Mouse (Mus musculus): Measurements from ENCODE around the gene Epb41.

The Epb41 gene

DNA sequence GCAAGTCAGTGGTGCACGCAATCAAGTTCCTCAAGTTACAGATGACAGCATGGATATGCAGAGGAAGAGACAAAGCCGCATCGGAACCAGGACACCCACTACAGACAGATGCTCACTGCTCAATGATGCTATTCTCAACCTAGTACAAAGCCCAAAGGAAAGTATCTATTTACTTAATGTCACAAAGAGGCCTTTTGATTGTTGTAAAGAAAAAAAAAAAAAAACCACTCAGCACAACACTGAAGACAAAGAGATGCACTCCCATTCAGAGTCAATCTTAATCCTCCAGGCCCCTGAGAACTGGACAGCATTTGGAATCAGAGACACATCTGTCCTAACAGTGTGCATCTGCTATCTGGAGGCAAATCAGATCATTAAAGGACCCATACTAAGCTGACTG is 63.5 kb downstream of the Epb41 start:
- no peak for DNase-seq (ENCODE audit: low read depth, low spot score)

DNA sequence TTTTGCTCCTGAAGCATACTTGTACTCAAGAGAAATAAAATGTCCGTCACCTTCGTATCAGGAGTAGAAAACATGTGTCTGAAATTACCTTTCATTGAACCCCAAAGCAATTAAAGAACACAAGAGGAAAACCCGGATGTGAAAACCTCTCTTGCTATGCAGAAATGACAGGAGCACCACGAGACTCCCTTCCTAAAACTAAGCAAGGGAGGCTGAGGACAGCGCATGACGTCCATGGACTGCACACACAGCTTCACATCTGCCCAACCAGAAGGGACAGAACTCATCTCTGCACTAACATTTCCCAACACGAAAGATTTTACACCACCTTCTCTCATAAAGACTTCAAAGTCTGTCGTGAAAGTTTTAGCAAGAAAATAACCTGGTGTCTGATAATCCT is 64.7 kb downstream of the Epb41 start:
- no peak for DNase-seq (ENCODE audit: low read depth, low spot score)

DNA sequence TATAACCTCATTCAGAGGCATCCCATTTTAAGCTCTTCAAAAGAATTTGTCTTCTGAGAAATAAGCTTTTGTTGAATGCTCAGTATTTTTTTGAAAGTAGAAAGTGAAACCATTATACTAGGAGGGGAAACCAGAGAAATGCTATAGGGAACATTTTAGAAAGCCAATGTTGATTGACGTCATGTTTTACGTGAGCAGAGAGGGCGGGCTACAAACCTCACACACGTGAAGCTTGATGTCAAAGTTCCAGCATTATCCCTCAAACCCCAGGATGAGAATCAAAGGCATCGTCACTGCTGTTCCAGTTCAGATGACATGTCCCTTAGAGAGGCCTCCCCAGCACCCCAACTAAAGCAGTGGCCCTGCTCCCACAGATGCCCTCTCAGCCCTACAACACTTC is 66.9 kb downstream of the Epb41 start:
- DNase-seq (ENCODE audit: low read depth, low spot score): no peak

DNA sequence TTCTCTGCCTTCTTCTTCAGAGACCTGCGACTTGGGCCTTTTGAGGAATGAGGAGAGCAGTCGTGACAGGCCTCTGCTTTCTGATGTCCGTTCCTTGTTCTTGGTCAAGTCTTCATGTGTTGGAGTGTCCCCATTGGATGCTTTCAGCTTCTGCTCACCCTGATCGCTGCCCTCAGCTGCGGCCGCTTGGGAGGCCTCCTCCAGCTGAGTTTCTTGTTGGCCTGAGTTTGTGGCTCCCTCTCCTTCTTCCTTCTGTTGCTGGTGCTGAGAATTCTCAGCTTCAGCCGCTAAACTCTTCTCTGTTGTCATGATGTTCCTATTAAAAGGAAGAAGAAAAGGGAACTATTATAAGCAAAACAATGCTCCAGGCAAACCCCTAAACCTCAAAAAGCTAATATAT is 68.0 kb downstream of the Epb41 start:
- no peak for DNase-seq (ENCODE audit: low read depth, low spot score)

DNA sequence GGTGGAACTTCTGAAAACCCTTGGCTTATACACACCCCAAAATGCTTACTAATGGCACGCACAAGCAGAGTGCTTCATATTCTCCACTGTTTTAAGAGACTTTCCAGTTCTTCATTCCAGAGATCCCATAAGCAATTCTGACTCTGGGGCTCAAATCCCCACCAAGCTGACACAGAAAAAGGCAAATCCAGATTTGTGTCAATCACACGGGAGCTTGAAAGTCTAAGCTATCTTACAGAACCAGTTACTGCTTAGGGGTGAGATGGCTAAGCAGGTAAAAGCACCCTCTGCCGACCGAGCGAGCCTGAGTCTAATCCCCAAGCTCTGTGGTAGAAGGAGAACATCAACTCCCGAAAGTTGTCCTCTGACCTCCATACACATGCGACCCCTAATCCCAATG is 76.5 kb downstream of the Epb41 start:
- DNase-seq (ENCODE audit: low read depth, low spot score): no peak

DNA sequence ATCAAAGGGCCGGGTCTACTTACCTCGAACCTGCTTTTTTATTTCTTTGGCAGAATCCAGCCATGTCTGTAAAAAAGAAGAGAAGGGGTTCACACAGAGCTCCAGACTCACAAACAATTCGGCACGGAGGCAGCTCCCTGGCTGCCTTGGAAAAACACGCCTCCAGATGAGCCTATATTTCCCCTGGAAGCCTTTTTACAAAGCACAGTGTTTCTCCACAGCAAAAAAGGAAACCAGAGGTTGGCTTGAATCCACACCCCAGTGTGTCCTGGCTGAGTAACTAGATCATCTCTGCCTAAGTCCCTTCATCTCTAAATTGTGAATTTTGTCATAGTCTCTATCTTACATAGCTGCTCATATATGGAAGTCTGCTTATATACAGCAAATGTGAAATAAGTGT is 77.6 kb downstream of the Epb41 start:
- DNase-seq (ENCODE audit: low read depth, low spot score): no peak

DNA sequence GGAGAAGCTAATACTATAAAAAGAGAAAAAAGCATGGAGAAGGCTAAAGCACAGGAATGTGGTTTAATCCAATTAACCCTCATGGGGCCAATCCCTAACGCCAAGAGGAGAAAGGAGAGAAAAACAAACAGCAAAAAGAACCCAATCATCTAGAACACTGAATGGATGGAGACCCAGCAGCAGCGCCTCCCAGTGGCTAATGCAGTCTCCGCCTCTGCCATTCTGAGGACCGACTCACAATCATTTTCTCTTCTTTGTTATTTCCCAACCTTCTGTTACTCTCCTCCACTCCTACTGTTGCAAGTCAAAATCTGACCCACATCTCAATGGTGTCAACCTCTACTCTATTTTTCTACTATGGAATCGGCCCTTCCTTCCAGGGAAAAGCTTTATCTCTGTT is 78.1 kb downstream of the Epb41 start:
- no peak for DNase-seq (ENCODE audit: low read depth, low spot score)

DNA sequence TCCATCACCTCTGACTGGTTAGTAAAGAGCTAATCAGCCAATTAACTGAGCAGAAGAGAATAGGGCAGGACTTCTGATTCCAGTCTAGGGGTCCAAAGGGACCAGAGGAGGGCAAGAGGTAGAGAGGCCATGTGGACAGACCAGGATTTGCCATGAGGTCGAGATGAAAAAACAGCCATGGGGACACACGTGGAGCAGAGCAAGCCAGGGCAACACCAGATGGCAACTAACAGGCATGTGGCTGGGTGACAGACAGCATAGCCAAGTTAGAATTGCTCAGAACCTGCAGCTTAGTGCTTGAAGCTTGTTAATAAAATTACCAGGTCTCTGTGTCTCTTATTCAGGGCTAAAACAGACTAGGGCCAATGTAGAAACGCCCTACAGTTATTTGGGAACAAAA is 81.3 kb downstream of the Epb41 start:
- DNase-seq (ENCODE audit: low read depth, low spot score): no peak

DNA sequence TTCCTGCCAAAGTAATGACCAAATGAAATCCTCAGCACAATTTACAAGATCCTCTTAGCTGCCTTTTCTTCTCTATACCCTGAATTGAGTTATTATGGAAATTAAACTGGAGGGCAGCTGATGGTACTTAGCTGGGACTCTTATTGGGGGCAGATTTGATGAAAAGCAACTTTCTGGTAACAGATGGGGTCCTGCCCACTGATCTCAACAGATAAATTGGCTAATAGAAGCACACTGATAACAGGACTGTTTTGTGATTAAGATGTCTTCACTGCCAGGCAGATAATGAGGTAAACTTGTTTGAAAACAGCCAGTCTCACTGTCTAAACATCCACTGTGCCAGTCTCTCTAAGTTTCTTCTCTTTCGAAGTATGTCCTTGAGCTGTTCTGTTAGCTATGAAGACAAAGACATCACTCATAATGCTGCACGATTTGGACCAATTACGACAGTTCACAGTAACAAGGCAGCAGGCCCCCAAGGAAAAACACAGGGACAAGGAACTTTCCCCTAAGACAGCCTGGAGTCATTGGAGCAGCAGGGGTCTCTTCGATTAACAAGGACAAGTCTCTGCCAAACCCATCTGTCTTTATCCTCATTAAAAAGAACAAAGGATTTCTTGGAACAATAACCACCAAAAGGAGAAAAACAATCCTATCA is 92.1 kb downstream of the Epb41 start:
- DNase-seq (ENCODE audit: low read depth, low spot score): no peak

DNA sequence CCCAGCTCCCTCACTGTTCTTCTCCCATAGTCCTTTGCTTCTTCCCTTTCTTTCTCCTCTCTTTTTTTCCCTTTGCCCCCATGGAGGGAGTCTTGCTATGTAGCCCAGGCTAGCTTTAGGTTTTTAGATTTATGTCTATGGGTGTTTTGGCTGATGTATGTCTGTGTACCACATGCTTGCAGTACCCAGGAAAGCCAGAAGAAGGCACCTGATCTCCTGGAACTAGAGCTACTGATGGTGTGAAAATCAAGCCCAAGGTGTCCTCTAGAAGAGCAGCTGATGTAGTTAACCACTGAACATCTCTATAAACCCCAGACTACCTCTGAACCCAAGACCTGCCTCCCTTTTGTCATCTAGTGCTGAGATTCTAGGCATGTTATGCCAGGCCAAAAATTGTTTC is 93.4 kb downstream of the Epb41 start:
- DNase-seq (ENCODE audit: low read depth, low spot score): peak; percentile 27

DNA sequence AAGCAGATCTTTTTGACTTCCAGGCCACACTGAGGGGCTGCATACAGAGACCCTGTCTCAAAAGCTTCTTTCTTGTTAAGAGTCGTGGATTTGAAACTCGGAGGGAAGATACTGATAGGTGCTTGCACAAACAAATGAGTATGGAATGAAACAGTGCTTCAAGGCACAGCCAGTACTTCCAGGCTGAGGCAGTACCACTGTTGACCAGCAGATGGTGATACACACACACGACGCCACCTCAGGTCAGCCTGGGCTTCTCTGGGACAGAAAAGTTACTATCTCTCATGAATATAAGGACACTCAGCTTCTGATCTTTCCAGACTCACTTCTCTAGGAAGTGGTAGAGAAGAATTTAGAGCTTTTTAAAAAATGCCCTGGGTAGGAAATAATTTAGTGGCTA is 97.9 kb downstream of the Epb41 start:
- peak; percentile 73 for DNase-seq (ENCODE audit: low read depth, low spot score)

DNA sequence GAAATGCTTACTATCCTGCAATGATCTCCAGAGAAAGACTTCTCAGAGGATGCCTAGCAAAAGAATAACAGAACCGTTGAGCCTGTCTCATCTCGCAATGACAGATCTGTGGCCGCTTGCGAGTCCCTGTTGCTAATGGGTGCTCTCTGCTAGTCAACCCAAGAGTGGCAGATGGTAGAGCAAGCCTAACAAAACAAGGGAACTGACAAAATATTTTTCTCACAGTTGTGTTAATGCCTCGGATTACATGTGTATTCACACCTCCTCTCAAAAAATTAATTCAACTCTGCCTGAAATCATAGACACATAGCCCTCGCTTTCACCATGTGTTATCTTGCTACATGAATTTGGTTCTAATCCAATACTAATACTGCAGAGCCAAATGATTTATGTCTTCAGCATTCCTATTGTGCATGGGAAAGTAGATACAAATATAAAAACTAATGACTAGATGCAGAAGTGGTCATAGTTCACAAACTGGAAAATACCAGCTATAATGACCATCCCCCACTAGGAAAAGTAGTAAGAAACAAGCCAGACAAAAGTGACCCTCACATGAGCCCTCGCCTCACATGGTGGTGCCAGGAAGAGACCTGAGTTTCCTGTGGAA is 104.8 kb downstream of the Epb41 start:
- DNase-seq (ENCODE audit: low read depth, low spot score): no peak

DNA sequence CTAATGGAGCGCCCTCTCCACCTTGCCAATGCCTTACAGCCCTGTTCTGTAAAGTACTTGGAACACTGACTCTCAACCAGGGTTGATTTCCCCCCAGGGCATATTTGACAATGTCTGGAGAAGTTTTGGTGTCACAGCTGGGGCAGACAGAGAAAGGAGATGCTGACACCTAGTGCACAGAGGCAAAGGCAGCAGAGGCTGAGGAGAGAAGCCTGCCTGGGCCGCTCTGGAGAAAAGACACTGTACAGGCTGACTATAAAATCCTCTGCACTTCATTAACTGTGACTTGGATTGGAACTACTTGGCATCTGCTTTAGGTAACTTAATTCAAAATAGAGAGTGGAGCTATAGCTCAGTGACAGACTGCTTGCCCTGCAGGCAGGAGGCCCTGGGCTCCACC is 106.2 kb downstream of the Epb41 start:
- DNase-seq (ENCODE audit: low read depth, low spot score): no peak

DNA sequence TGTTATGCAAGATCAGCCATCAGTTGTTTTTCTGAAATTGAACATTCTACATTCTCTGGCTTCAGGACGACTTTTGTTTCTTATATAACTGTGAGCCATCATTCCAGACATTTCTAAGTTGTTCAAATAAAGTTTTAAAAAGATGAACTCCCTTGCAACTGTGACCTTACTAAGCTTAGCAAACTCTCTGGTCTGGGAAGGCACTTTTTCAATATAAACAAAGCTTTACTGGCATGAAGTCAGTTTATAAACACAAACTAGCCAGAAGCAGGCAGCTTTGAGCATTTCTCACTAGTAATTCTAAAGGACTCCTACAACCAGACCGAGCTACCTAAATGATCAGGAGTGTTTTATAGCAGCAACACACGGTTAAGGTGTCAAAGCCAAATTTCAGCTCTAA is 118.0 kb downstream of the Epb41 start:
- no peak for DNase-seq (ENCODE audit: low read depth, low spot score)

DNA sequence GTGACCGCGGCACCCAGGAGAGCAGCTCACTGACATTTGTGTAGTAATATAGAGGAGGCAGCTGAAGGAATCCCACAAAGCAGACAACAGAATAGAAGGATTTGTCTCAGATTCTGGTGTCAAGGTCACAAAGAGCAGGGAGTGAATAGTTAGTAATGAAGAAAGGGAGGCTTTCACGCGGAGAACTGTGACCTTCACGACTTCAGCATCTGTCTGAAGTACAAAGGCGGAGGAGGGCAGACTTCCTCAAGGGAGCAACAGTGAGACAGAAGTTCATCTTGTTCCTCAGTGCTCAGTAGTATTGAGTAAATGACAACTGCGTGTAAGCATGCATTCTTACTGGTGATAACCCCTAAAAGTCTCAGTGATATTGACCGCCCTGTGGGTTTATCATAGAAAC is 124.5 kb downstream of the Epb41 start:
- DNase-seq (ENCODE audit: low read depth, low spot score): no peak

DNA sequence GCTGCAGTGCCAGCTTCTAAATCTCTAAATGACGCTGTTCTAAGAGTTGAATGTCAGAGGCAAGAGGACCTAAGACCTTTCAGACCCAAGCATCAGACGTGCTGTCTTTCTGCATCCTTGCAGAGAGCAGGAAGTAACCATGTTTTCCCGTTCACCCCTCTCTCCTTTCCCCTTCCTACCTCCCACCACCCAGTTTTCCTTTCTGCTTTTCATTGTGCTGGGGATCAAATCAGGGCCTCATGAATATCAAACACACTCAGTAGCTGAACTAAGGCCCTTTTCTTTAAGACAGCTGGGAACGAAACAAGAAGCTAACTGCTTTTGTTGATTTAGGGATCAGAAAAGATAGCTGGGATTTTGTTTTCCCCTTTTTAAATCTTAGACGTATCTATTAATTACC is 125.2 kb downstream of the Epb41 start:
- no peak for DNase-seq (ENCODE audit: low read depth, low spot score)

DNA sequence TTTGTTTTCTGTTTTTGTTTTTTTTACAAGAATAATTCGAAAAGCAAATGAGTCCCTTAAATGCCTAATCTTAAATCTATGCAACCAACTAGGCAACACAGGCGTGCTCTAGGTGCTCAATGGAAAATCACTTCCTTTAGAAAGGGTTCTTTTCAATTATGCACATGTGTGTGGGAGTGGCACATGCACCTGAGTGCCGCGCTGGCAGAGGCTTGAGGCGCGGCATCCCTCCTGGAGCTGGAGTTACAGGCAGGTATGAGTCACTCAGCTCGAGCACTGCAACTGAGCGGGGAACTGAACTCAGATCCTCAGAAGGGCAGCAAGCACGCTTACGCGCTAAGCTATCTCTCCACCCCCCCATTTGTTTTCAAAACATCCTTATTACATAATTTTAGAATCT is 127.3 kb downstream of the Epb41 start:
- DNase-seq (ENCODE audit: low read depth, low spot score): no peak

DNA sequence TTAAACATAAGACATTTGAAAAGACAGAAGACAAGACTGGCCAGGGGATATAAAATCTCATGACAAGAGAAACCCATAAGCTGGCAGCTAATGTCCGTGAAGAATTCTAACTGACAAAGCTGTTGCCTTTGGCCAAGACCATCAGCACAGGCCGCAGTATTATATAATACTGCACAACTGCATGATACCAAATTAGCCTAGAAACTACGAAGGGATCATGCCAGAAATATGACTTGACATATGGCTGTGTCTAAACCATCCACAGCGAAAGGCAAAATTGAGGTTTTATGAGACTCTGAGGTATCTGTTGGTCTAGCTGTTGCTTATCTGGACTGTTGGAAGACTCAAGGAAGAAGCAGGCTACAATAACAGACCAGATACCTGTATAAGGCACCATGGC is 134.3 kb downstream of the Epb41 start:
- DNase-seq (ENCODE audit: low read depth, low spot score): no peak

DNA sequence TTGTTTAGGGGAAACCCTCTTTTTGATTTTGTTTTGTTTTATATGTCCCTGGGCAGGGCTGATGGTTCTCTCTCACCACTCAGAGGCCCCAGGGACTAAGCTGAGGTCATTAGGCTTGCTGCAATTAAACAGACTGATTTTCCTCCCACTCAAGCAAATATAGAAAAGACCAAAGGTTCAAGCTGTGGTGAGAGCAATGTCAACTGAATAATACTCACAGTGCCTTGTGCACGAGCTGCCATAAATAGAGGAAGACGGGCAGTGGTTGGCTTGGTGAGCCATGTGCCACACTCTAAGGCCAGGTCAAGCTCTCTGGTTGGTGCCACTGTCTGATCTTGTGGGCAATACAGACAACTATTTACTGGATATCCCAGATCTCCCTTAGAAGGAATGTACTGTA is 135.7 kb downstream of the Epb41 start:
- no peak for DNase-seq (ENCODE audit: low read depth, low spot score)

DNA sequence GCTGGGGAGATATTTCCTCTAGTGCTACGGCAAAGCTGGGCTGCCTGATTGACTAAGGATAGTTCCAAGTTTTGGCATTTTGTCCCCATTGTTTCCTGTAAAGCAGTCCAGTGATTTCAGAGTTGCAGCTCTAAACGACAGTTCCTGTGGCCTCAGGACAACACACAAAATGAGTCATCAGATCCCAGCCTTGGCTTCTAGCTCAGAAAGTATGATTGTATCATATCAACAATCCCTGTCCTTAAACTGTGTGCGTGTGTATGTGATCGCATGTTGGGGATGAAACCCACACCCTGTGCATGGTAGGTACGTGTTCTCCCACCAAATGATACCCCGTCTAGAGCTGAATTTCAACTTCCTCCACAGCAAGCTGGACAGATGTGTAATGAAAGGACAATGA is 146.0 kb downstream of the Epb41 start:
- DNase-seq (ENCODE audit: low read depth, low spot score): no peak

DNA sequence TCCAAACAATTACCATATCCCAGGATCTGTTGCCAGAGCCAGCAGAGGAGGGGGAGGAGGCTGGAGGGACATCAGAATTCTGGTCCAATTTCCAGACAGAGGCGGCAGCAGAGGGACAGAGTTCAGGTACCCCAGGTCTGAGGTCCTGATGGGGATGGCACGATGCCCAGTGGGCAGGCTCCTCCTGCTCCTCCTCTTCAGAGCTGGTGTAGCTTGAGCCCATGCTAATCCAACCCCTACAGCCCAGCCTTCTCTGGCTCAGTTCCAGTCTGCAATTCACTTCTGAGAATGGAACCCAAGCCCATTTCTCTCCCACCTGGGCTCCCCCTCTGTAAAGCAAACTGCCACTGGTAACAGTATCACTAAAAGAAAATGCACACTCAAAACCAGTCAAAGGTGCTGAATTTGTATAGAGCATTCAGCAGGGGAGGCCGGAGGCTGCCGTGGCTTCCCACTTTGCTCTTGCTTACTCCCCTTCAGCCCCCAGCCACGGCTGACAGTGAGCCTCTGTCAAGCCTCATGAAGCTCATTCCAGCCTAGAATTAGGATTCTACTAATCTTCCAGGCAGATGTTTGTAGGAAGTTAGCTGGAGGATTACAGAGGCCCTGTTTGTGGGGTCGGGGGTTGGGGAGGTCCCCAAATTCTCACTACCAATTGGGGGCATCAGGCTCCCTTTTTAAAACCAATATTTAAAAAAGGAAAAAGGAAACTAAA is 150.9 kb downstream of the Epb41 start:
- DNase-seq (ENCODE audit: low read depth, low spot score): no peak

DNA sequence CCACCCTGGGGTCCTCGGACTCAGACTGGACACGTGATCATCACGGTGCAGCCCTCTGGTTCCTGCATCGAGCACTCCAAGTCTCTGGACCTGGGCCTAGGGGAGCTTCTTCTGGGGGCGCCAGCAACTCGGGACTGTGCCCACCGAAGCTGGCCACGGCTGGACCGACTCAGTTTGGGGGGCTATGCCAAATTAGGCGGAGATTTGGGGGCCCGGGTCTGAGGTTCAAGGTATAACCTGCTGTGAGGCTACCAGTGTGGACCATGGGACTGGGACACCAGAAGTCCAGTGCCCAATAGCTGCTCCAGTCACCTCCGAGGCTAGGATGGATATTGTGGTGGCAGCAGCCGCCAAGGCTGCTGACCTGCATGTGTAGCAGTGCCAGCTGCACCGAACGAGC is 152.7 kb downstream of the Epb41 start:
- DNase-seq (ENCODE audit: low read depth, low spot score): no peak

Data from A20 (cell line).